Comparison of ENCODE assay signal across 18 mouse cellular contexts in genomic region chr16:73435726-73436125, GRCm38 (mm10).
"Had no signal": no experiment of that assay in that cellular context is flagged by ENCODE, and none has a peak within 500 bp of the region (broad histone marks: within the 10 kb centered on the region; RNA-seq: fewer than 3 reads in every experiment).

No protein-coding gene starts in this region.

- H3K27me3 ChIP-seq: lung, embryonic 15.5 days; midbrain, embryonic 12.5 days; neural tube, embryonic 13.5 days; neural tube, embryonic 15.5 days; stomach, embryonic 15.5 days had no signal

- H3K4me1 ChIP-seq: lung, embryonic 15.5 days; midbrain, embryonic 10.5 days; midbrain, embryonic 12.5 days; neural tube, embryonic 13.5 days; neural tube, embryonic 15.5 days; stomach, embryonic 15.5 days had no signal

- H3K9me3 ChIP-seq: lung, embryonic 15.5 days; midbrain, embryonic 10.5 days; midbrain, embryonic 12.5 days; neural tube, embryonic 13.5 days; neural tube, embryonic 15.5 days; stomach, embryonic 15.5 days had no signal

- H3K9ac ChIP-seq: liver, postnatal 0 days; lung, embryonic 15.5 days; midbrain, embryonic 12.5 days; neural tube, embryonic 13.5 days; neural tube, embryonic 15.5 days; stomach, embryonic 15.5 days had no signal

- H3K36me3 ChIP-seq: lung, embryonic 15.5 days; midbrain, embryonic 10.5 days; midbrain, embryonic 12.5 days; neural tube, embryonic 13.5 days; neural tube, embryonic 15.5 days; stomach, embryonic 15.5 days had no signal

- DNase-seq: liver, postnatal 0 days; lung, adult 2 months; lung, postnatal 4 days; midbrain, embryonic 14.5 days; right cerebral cortex, postnatal 14 days; thymus, adult 2 months; thymus, postnatal 25 days; thymus, postnatal 4 days had no signal

- H3K4me3 ChIP-seq: lung, embryonic 15.5 days; midbrain, embryonic 10.5 days; midbrain, embryonic 12.5 days; myocyte; neural tube, embryonic 13.5 days; neural tube, embryonic 15.5 days; stomach, embryonic 15.5 days had no signal

- H3K4me2 ChIP-seq: lung, embryonic 15.5 days; midbrain, embryonic 12.5 days; neural tube, embryonic 13.5 days; neural tube, embryonic 15.5 days; stomach, embryonic 15.5 days had no signal

- H3K27ac ChIP-seq: lung, embryonic 15.5 days; midbrain, embryonic 10.5 days; midbrain, embryonic 12.5 days; neural tube, embryonic 13.5 days; neural tube, embryonic 15.5 days; stomach, embryonic 15.5 days; stomach, postnatal 0 days had no signal

- ATAC-seq: liver, postnatal 0 days; lung, postnatal 0 days; midbrain, embryonic 16.5 days had no signal
